Mouse (Mus musculus) erythroblast, embryonic 14.5 days (primary cell): ENCODE measurements around the gene Ift81. TPM values are rescaled to one million over a fixed set of nuclear protein-coding genes. Genes with fewer than 3 reads are reported as not detected.

Experiments used
- H3K27me3 ChIP-seq: 2 replicates; pipeline ENCODE4 v1.6.1; 2012; ENCODE audit warnings: inconsistent platforms; ENCODE audit not compliant: control insufficient read depth
- H3K36me3 ChIP-seq: 2 replicates; pipeline ENCODE4 v1.6.1; 2012; ENCODE audit warnings: mild to moderate bottlenecking, inconsistent platforms; ENCODE audit not compliant: control insufficient read depth
- H3K4me1 ChIP-seq: 2 replicates; pipeline ENCODE4 v1.6.1; 2012; ENCODE audit warnings: inconsistent platforms; ENCODE audit not compliant: control insufficient read depth
- H3K4me3 ChIP-seq: replicated peaks from 2 replicates; pipeline ENCODE3; 2012; ENCODE audit warnings: moderate library complexity, mild to moderate bottlenecking, inconsistent platforms
- H3K9me3 ChIP-seq: 2 replicates; pipeline ENCODE4 v1.6.1; 2012; ENCODE audit warnings: low read length, inconsistent platforms, mixed read lengths; ENCODE audit not compliant: control insufficient read depth
- GATA1 ChIP-seq: IDR thresholded peaks from 2 replicates; pipeline ENCODE4 v1.6.1; 2012; ENCODE audit warnings: low read length, inconsistent platforms, mixed read lengths
- TAL1 ChIP-seq: IDR thresholded peaks from 3 replicates; pipeline ENCODE4 v1.6.1; 2012; ENCODE audit warnings: low read length, inconsistent platforms, mixed read lengths
- polyA plus RNA-seq: library from polyadenylated mRNA; stranded (reverse); fragments of >175 nt; gene quantifications from 2 replicates; pipeline ENCODE4 v1.2.3, GENCODE M21; 2012

Ift81 gene
- polyA plus RNA-seq, 1 experiment, result not detected

DNA sequence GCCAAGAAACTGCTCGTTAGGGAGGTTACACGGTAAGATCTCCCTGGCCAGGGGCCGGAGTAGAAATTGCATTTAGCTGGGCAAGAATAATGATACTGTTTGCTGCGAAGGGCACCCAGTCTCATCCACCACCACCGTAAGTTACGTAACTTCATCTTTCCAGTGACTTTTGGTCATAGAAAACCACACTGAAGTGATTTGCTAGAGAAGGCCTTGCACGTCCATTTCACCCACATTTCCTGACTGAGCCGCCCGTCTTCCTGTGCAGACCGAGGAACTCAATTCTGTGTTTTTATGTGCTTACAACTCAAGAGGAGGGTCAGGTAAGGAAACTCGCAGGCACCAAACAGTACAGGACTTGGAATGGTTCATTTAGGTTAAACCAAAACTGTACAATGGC is 76.2 kb downstream of the Ift81 start:
- no peak overlapping the region for H3K4me3 ChIP-seq
- no peaks in the 10 kb centered on the region for H3K36me3 ChIP-seq
- no peaks in the 10 kb centered on the region for H3K4me1 ChIP-seq
- H3K9me3 ChIP-seq, result no peaks in the 10 kb centered on the region
- TF ChIP-seq GATA1 (no peak), TAL1 (no peak)
- H3K27me3 ChIP-seq, result no peaks in the 10 kb centered on the region

DNA sequence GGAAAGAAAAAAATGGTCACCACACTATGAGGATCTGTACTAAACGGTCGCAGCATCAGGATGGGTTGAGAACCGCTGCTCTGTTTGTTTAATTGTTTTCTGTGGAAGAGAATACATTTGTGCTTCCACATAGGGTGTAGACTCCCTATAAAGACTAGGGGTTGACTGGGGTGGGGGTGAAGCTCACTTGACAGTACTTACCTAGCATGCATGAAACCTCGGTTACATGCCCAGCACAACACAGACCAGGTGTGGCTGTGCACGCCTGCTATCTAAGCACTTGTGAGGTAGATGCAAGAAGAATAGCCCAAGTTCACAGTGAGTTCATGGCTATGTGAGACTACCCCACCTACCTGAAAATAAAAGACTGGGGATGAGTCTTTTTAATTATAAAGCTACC is 76.7 kb downstream of the Ift81 start:
- Histone ChIP-seq H3K4me1 (no peaks in the 10 kb centered on the region), H3K4me3 (no peak overlapping the region), H3K9me3 (no peaks in the 10 kb centered on the region), H3K27me3 (no peaks in the 10 kb centered on the region), H3K36me3 (no peaks in the 10 kb centered on the region)
- no peak for TF ChIP-seq TAL1
- TF ChIP-seq GATA1, result no peak

- no peaks in the 10 kb centered on the region for H3K9me3 ChIP-seq
- no peaks in the 10 kb centered on the region for H3K27me3 ChIP-seq
- TF ChIP-seq GATA1, result no peak
- no peak for TF ChIP-seq TAL1
- no peaks in the 10 kb centered on the region for H3K4me1 ChIP-seq
- H3K4me3 ChIP-seq, result no peak overlapping the region
- no peaks in the 10 kb centered on the region for H3K36me3 ChIP-seq
These were observed 80.4 kb downstream of the Ift81 start for GRCm38 (mm10) chr5:122533884-122534283.

DNA sequence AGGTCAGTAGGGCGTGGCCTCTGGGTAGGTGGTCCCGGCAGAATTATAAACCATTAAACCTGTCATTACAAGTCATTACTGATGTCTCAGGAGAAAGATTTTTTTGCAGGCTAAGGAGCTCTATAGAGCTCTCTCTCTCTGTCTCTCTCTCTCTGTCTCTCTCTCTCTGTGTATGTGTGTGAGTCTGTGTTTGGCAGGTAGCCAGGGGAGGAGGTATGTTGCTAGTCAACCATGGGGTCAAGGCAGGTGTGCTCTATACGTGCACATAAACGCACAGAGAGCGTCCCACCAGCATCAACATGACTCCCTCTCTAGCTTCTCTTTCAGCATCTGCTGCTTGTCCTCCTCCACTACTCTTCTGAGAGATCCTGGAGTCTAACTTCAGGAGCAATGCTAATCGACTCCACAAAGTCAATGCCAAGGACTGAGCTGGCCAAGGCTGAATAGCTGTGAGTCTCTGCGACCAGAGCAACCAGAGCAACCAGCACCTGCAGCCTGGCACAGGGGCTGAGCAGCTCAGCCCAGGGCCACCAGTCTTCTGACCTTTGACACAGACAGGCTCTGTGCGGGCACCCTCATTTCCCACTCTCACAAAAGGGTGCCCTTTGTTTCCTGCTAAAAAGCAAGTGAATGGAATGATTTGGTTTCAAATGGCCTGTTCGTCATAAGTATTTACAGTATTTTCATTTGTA is 84.3 kb downstream of the Ift81 start:
- Histone ChIP-seq H3K36me3 (no peaks in the 10 kb centered on the region), H3K27me3 (no peaks in the 10 kb centered on the region), H3K4me3 (no peak overlapping the region), H3K9me3 (no peaks in the 10 kb centered on the region), H3K4me1 (no peaks in the 10 kb centered on the region)
- no peak for TF ChIP-seq TAL1
- no peak for TF ChIP-seq GATA1

DNA sequence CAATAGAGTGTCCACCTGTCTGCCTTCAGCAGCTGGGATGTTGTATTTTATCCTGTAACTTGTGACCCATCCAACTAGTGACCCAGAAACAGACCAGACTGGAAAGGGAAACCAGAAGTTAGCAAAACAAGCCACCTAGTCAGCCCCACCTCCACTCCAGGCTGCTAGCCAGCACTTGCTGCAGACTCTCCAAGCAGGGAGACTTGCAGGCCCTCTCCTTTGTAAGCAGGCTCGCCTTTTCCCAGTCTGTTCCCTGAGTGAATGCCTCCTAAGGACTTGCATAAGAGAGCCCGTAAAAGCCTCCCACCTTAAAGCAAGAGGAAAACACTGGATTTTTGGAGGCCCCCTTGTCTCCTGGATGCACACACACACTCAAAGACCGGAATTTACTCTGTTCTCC is 85.0 kb downstream of the Ift81 start:
- Histone ChIP-seq H3K36me3 (no peaks in the 10 kb centered on the region), H3K4me1 (no peaks in the 10 kb centered on the region), H3K27me3 (no peaks in the 10 kb centered on the region), H3K9me3 (no peaks in the 10 kb centered on the region), H3K4me3 (no peak overlapping the region)
- no peak for TF ChIP-seq GATA1
- no peak for TF ChIP-seq TAL1

GRCm38 (mm10) chr5:122528591-122528990 is 85.7 kb downstream of the Ift81 start:
- no peaks in the 10 kb centered on the region for H3K36me3 ChIP-seq
- no peaks in the 10 kb centered on the region for H3K27me3 ChIP-seq
- H3K4me1 ChIP-seq, result no peaks in the 10 kb centered on the region
- TF ChIP-seq TAL1, result no peak
- TF ChIP-seq GATA1, result no peak
- H3K9me3 ChIP-seq, result no peaks in the 10 kb centered on the region
- no peak overlapping the region for H3K4me3 ChIP-seq

- H3K36me3 ChIP-seq, result no peaks in the 10 kb centered on the region
- H3K27me3 ChIP-seq, result no peaks in the 10 kb centered on the region
- TF ChIP-seq TAL1 (no peak), GATA1 (no peak)
These were observed 86.6 kb downstream of the Ift81 start for GRCm38 (mm10) chr5:122527761-122528160.

GRCm38 (mm10) chr5:122526878-122527730 is 87.2 kb downstream of the Ift81 start:
- H3K36me3 ChIP-seq, result no peaks in the 10 kb centered on the region
- no peaks in the 10 kb centered on the region for H3K4me1 ChIP-seq
- H3K27me3 ChIP-seq, result no peaks in the 10 kb centered on the region
- no peaks in the 10 kb centered on the region for H3K9me3 ChIP-seq
- no peak for TF ChIP-seq GATA1
- TF ChIP-seq TAL1, result no peak
- H3K4me3 ChIP-seq, result no peak overlapping the region

More at GRCm38 (mm10) chr5:122527761-122528160, 86.6 kb downstream of the Ift81 start:
- H3K4me3 ChIP-seq, result no peak overlapping the region
- no peaks in the 10 kb centered on the region for H3K9me3 ChIP-seq
- no peaks in the 10 kb centered on the region for H3K4me1 ChIP-seq

- H3K36me3 ChIP-seq, result no peaks in the 10 kb centered on the region
- H3K4me1 ChIP-seq, result no peaks in the 10 kb centered on the region
- no peaks in the 10 kb centered on the region for H3K27me3 ChIP-seq
- no peaks in the 10 kb centered on the region for H3K9me3 ChIP-seq
- TF ChIP-seq TAL1 (no peak), GATA1 (no peak)
- no peak overlapping the region for H3K4me3 ChIP-seq
These were observed 87.9 kb downstream of the Ift81 start for GRCm38 (mm10) chr5:122526405-122526804.
